Mouse (Mus musculus) splenic B cell, adult 2 months (primary cell): ENCODE results near the gene Luc7l2.
A peak's percentile ranks its signal among the peaks of the same experiment; 100 is the strongest.
"Not testable (repeated sequence)": the region's sequence is repeated elsewhere in the genome, so short reads cannot be mapped to it uniquely, and the experiment has no call there.

Experiments
- DNase-seq: peaks from one replicate; pipeline ENCODE4 v3.0.0-alpha.2; 2011; ENCODE audit warnings: low read depth, low spot score
- H3K27me3 ChIP-seq: 2 replicates; pipeline ENCODE4 v1.6.1; 2012; ENCODE audit warnings: mild to moderate bottlenecking, low read length, moderate library complexity, mixed read lengths; ENCODE audit not compliant: control insufficient read depth, poor library complexity, insufficient read depth, severe bottlenecking
- H3K36me3 ChIP-seq: 2 replicates; pipeline ENCODE4 v1.6.1; 2012; ENCODE audit warnings: mild to moderate bottlenecking, low read length, moderate library complexity, mixed read lengths; ENCODE audit not compliant: control insufficient read depth, poor library complexity, insufficient read depth, severe bottlenecking

The Luc7l2 gene

DNA sequence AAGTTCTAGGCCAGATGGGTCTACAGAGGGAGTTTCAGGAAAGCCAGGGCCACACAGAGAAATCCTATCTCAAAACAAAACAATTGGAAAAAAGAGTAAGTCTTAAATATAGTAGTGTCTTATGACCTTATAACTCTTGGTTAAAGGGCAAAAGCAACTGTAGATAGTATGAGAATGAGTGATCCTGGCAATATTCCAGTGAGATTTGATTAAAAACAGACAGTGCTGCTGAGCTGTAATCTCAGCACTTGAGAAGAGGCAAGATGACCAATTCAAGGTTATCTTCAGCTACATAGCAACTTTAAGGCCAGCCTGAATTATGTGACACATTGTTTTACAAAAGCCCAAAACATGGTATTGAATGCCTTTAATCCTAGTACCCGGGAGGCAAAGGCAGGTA is 3.4 kb upstream of the Luc7l2 start:
- H3K27me3 ChIP-seq: no peaks in the 10 kb centered on the region
- no peak for DNase-seq
- no peaks in the 10 kb centered on the region for H3K36me3 ChIP-seq

DNA sequence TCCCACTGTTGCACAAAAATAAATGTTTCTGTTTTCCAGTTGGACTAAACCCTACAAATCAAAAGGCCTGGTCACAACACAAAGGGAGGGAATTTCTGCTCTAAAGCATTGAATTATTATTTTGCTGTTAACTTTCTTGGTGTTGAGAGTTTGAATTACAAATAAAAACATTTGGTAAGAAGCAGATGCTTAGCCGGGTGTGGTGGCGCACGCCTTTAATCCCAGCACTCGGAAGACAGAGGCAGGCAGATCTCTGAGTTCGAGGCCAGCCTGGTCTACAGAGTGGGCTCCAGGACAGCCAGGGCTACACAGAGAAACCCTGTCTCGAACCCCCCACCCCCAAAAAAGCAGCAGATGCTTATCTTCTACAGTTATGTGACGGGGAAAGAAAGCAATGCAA is 2.5 kb upstream of the Luc7l2 start:
- H3K36me3 ChIP-seq, H3K27me3 ChIP-seq, DNase-seq: not testable (repeated sequence)

DNA sequence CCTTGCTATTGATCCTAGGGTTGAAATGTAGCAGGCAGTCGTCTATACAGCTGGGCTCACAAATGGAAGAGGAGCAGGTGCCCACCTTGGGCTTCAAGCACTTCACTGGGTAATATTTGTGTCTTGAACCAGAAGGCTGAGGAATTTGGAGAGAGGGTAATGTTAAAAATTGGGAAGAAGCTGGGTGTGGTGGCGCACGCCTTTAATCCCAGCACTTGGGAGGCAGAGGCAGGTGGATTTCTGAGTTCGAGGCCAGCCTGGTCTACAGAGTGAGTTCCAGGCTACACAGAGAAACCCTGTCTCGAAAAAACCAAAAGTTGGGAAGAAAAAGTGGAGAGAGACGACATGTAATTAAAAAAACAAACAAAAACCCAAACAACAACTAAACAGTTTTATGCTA is 1.3 kb upstream of the Luc7l2 start:
- not testable (repeated sequence) for H3K36me3 ChIP-seq, DNase-seq

DNA sequence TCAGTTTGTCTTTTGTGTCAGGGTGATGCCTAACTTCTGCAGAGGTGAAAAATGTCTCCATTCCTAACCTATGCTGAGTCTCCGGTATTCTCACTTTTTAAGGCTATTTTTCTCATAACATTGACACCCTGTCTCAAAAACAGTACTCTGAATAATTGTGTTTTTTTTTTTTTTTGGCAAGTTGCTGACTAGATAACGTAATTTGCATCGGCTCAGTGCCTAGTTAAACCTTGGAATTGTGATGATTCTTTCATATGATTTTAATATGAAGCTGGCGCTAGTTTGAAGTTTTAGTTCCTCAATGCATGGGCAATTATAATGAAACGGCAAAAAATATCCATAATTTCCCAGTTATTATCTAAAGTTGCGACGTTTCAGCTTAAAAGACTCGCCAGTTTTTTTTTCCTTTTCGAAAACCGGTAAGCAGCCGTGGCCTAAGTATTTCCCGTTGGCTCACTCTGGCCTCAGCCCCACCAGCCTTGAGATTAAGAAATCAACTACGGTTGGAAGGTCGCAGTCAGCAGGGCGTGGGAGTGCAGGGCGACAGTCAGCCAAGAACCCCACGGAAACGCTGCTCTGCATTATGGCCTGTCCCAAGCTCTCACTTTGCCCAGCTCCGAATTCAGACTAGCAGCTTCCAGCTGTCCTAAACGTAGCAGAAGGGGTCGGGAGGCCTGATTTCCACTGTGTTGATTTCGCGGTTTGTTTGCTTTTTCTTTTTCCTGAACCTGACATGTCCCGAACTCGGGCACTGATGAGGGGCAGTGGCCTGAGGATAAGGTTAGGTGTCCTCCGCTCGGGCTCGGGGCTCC is 678 bp upstream of the Luc7l2 start:
- H3K36me3 ChIP-seq: no peaks in the 10 kb centered on the region
- no peaks in the 10 kb centered on the region for H3K27me3 ChIP-seq
- peak; percentile 75 for DNase-seq

More for the DNA sequence above, 1.3 kb upstream of the Luc7l2 start:
- not testable (repeated sequence) for H3K27me3 ChIP-seq

DNA sequence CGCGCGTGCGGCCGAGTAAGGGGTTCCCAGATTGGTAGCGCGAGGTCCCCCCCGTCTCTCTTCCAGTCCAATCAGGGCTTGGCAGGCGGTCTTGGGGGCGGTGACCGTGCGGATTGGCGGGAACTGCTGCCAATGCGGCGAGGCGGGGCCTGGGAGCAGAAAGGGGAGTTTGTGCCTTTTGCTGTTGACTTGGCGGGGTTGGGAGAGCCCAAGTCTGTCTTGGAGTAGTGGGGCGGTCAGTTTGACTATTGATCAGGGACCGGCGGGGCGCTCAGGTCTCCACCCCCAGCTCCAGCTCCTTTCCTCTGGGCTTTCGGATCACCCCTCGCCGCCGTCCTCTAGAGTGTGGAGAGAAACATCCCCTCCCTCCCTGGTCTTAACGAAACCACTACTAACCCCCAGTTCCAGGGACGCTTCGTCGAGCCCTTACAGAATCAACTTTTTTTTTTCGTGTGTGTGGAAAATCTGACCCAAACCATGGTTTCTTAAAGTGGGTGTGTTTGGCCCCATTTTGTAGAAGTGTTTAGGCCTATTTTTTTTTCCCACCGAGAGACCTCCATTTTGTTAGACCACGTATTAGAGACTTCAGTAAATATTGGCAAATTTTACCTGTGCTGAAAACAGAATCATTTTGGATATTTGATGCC is 978 bp downstream of the Luc7l2 start:
- H3K36me3 ChIP-seq: no peaks in the 10 kb centered on the region
- DNase-seq: peak; percentile 97

DNA sequence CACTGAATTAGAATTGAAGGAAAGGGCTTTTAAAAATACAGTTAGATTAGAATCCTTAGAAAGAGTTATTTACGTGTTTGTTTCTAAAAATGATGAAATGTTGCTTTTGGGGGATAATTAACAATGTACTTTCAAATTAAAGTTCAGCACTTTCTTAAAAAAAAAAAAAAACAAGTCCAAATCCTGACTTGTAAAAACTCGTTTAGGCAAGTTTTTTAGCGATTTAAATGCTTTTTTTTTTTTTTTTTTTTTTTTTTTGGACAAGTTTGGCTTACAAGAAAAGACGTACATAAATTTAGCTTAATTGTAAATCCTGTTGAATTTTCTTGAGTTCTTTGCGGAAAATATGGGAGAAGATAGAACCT is 1.5 kb downstream of the Luc7l2 start:
- H3K27me3 ChIP-seq: no peaks in the 10 kb centered on the region
- DNase-seq: no peak

More for the DNA sequence above, 978 bp downstream of the Luc7l2 start:
- H3K27me3 ChIP-seq: no peaks in the 10 kb centered on the region

DNA sequence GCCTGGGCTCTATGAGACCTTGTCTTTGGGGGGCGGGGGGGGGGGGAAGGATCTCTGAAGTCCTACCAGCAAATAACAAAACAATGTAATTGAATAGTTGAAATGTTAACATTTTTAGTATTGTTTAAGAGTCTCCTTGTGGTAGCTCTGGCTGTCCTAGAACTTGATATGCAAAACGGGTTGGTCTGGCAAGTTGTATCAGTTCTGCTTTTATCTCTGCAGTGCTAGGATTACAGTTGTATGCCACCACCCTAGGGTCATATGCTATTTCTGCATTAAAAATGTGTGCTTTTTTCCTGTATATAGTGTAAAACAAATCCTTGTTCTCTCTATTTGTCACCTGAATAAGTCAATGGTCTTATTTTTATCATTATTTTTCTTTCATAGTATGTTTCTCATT is 25.0 kb downstream of the Luc7l2 start:
- peaks cover 6% of the 10 kb centered on the region; the same call in 1 of the 2 replicates for H3K36me3 ChIP-seq
- H3K27me3 ChIP-seq: no peaks in the 10 kb centered on the region
- DNase-seq: peak; percentile 78

More for the DNA sequence above, 1.5 kb downstream of the Luc7l2 start:
- no peaks in the 10 kb centered on the region for H3K36me3 ChIP-seq

DNA sequence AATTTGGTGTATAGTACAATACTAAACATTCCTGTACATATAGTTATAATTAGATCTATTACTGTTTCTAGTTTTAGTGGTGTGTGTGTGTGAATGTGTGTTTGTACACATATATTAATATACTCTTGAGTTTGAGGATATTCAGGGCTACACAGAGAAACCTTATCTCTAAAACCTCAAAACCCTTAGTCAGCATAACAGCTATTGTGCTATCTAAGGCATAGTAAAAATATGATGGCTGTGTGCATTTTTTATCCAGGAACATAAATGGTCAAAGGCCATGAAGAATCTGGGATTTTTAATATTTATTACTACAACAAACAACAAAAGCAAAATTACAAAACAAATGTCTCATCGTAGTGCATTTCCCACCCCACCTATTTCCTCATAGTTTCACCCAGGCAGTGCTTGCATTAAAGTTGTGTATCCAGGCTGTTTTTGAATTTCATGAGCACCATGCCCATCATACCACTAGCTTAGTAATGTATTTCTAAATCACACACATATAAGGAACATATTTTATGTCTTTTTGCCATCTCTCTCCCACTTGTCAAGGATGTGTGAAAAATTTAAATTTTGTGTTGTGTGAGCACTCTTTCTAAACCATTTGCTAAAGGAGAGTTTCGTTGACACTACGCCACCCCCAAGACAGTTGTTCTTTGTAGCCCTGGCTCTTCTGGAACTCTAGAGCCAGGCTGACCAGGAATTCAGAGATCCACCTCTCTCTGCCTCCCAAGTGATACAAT is 29.2 kb downstream of the Luc7l2 start:
- DNase-seq: no peak
- Histone ChIP-seq H3K36me3 (peaks cover 2% of the 10 kb centered on the region; the same call in 1 of the 2 replicates), H3K27me3 (no peaks in the 10 kb centered on the region)

DNA sequence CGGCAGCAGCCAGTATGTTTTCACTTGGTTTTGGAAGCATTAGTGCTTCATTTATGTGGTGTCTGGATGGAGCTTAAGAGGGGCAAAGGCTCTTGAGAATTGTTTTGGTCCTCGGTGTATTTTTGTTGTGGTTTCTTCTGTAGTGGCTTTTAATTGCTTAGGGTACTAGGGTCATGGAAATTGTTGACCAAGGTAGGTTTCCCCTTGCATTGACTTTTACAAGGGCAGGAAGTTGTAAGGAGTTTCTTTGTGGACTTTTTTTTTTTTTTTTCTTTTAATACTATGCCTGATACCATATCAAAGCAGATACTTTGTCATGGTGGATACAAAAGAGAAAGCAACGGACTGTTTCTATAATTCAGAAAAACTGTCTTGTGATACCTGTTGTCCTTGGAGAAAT is 30.6 kb downstream of the Luc7l2 start:
- DNase-seq: peak; percentile 13
- H3K27me3 ChIP-seq: no peaks in the 10 kb centered on the region
- H3K36me3 ChIP-seq: peaks cover 7% of the 10 kb centered on the region; the same call in 1 of the 2 replicates

DNA sequence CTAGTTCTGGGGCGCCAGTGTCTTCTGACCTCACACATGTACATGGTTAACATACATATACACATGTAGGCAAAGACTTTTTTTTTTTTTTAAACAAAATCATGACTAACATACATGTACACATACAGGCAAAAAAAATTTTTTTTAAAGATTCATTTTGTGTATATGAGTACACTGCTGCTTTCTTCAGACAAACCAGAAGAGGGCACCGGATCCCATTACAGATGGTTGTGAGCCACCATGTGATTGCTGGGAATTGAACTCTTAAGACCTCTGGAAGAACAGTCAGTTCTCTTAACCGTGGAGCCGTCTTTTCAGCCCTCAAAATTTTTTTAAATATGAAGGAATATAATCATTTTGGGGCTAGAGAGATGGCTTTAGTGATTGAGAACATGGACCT is 46.3 kb downstream of the Luc7l2 start:
- peak; percentile 12 for DNase-seq
- peaks cover 11% of the 10 kb centered on the region; the same call in 1 of the 2 replicates for H3K36me3 ChIP-seq
- no peaks in the 10 kb centered on the region for H3K27me3 ChIP-seq

DNA sequence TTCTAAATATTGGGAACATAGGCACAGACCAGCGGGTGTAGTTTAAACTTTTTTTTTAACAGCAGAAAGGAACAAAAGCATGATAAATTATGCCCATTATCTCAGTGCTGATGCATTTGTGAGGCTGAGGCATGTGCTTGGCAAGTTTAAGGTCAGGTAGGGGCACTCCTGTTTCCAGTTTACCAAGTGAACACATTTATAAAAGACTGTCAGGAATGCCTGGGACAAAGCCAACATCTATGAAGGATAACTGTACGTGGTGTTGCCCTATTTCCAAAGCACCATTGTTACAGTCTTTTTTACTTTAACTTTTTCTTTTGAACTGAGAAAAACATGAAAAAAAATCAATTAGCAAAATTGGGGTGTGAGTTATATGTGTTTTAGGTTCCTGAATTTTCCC is 58.8 kb downstream of the Luc7l2 start:
- Histone ChIP-seq H3K27me3 (no peaks in the 10 kb centered on the region), H3K36me3 (peaks cover 9% of the 10 kb centered on the region; the same call in 1 of the 2 replicates)
- DNase-seq: no peak

DNA sequence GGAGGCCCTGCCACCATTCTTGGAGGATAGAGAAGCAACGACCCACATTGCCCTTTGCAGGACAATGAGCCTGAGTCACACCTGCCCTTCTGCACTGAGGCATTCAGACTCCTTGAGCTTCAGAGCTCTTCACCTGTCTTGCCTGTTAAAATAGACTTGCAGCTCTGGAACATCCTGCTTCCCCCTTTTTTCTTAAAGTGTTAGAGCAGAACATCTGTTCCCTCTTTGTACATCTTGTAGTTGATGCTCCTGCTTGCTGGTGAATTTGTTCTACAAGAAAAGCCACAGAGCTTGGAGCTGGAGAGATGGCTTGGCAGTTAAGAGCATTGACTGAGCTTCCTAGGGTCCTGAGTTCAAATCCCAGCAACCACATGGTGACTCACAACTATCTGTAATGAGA is 71.3 kb downstream of the Luc7l2 start:
- no peaks in the 10 kb centered on the region; the same call in 1 of the 2 replicates for H3K27me3 ChIP-seq
- peaks cover 9% of the 10 kb centered on the region; the same call in 1 of the 2 replicates for H3K36me3 ChIP-seq
- DNase-seq: no peak

DNA sequence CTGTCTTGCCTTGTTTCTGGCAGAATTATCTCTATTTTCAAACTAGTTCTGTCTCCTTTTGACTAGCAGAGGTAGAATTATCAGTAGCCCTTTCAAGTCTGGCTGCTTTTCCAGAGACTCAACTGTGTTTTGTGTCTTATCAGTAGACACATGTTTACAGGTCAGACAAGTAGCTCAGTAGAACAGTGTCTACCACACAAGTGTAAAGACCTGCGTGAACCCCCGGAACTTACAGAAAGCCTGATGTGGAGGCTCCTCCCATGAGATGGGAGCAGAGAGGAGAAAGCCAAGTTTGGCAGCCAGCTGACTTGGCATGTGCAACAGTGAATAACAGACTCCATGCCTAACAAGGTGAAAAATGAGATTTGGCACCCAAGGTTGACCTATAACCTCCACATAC is 72.3 kb downstream of the Luc7l2 start:
- no peak for DNase-seq
- Histone ChIP-seq H3K36me3 (0 out of 2 replicates have a peak, but pooled peaks cover 4% of the 10 kb centered on the region), H3K27me3 (no peaks in the 10 kb centered on the region; the same call in 1 of the 2 replicates)

DNA sequence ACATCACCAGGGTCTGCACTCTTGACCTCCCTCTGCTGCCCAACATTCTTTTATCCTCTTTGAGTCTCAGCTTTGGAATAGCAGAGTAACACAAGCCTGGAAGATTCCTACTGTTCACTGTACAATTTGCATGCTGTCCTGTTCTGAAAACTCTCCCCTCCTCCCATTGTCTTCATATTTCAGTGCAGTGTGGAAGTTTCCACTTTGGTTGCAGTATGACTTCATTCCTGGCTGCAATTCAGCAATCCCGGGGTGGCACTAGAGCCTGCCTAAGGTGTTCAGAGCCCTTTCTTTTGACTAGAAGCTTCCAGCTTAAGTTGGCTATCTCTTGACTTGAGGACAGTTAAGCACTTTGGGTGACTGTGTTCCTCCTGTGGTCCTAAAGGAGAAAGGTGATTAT is 73.3 kb downstream of the Luc7l2 start:
- no peak for DNase-seq
- H3K36me3 ChIP-seq: 0 out of 2 replicates have a peak, but pooled peaks cover 3% of the 10 kb centered on the region
- no peaks in the 10 kb centered on the region for H3K27me3 ChIP-seq

DNA sequence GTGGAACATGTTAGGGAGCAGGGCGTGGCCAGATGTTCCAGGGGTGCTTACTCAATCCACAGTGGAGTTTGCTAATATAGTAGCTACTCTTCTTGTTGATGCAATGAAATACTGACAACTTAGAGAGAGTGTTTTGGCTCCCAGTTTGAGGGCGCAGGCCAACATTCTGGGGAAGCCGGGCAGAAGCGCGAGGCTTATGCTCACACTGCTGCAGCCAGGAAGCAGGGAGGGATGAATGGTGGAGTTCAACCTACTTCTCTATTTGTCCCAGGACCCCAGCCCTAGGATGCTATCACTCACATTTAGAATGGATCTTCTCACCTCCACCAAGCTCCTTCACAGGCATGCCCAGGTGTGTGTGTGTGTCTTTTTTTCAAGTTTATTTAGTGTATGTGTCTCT is 75.0 kb downstream of the Luc7l2 start:
- no peak for DNase-seq
- H3K27me3 ChIP-seq: no peaks in the 10 kb centered on the region
- 0 out of 2 replicates have a peak, but pooled peaks cover 3% of the 10 kb centered on the region for H3K36me3 ChIP-seq
